Mouse (Mus musculus) lung, postnatal 0 days (tissue): ENCODE measurements around the gene Ptafr. TPM values are rescaled to one million over a fixed set of nuclear protein-coding genes. Genes with fewer than 3 reads are reported as not detected.
A peak's percentile ranks its signal among the peaks of the same experiment; 100 is the strongest.

Source experiments
- ATAC-seq: fragments of 200-750 bp; cut with Nextera tagmentation; 2 replicates; pipeline ENCODE4 v1.8.0; 2017; ENCODE audit warnings: moderate library complexity
- DNase-seq: peaks from one replicate; pipeline ENCODE4 v3.0.0-alpha.2; 2016; ENCODE audit warnings: low spot score
- H3K27ac ChIP-seq: fragments of 300-500 bp; sonication (generic); 2 replicates; pipeline ENCODE4 v1.5.1; 2014; ENCODE audit warnings: antibody characterized with exemption, mild to moderate bottlenecking, low read length, mixed read lengths
- H3K27me3 ChIP-seq: fragments of 300-500 bp; sonication (generic); replicated peaks from 2 replicates; pipeline ENCODE4 v1.6.1; 2014; ENCODE audit warnings: low read length, mixed read lengths; ENCODE audit not compliant: insufficient read depth
- H3K36me3 ChIP-seq: fragments of 300-500 bp; sonication (generic); 2 replicates; pipeline ENCODE4 v1.6.1; 2014; ENCODE audit warnings: low read length, mixed read lengths; ENCODE audit not compliant: insufficient read depth
- H3K4me1 ChIP-seq: fragments of 300-500 bp; sonication (generic); 2 replicates; pipeline ENCODE4 v1.6.1; 2014; ENCODE audit warnings: antibody characterized with exemption, low read depth, low read length, mixed read lengths; ENCODE audit not compliant: insufficient read depth
- H3K4me2 ChIP-seq: fragments of 300-500 bp; sonication (generic); replicated peaks from 2 replicates; pipeline ENCODE4 v1.6.1; 2014; ENCODE audit warnings: low read depth, mild to moderate bottlenecking, low read length, moderate library complexity, mixed read lengths
- H3K4me3 ChIP-seq: fragments of 300-500 bp; sonication (generic); 2 replicates; pipeline ENCODE4 v1.5.1; 2014; ENCODE audit warnings: low read depth, low read length
- H3K9ac ChIP-seq: fragments of 300-500 bp; sonication (generic); replicated peaks from 2 replicates; pipeline ENCODE4 v1.6.1; 2014; ENCODE audit warnings: low read depth, mild to moderate bottlenecking
- H3K9me3 ChIP-seq: fragments of 300-500 bp; sonication (generic); 2 replicates; pipeline ENCODE4 v1.6.1; 2016; ENCODE audit warnings: low read length, mixed read lengths
- CTCF ChIP-seq: IDR thresholded peaks from 2 replicates; pipeline ENCODE4 v1.5.1; 2016; ENCODE audit warnings: antibody characterized with exemption, mild to moderate bottlenecking
- EP300 ChIP-seq: IDR thresholded peaks from 2 replicates; pipeline ENCODE4 v1.6.1; 2016; ENCODE audit warnings: antibody characterized with exemption, mild to moderate bottlenecking, control low read depth
- WGBS: fragments of 180-500 bp; shearing (Covaris S2); extraction: QIAGEN DNeasy Blood & Tissue Kit; methylation state at CpG from one replicate; pipeline ENCODE4 v1.1.7; 2014; 5-methylcytosine and 5-hydroxymethylcytosine counted together
- polyA plus RNA-seq: library from polyadenylated mRNA; unstranded; fragments of >200 nt; fragmentation: Nextera tagmentation; extraction: Ambion mirVana; gene quantifications from 2 replicates; pipeline ENCODE4 v1.2.1, GENCODE M21; 2015

Gene Ptafr
- polyA plus RNA-seq, 1 experiment from 2014 or later = 2.1 TPM

GRCm38 (mm10) chr4:132532981-132533916 lies 30.6 kb upstream of the Ptafr start, which contains the start of gene Atpif1:
Gene Atpif1, minus strand, starts transcription at chr4:132533659.
- Histone ChIP-seq H3K36me3 (no peaks in the 10 kb centered on the region), H3K4me3 (peak within 1 kb of the TSS; percentile 72), H3K27ac (peak within 1 kb of the TSS; percentile 82), H3K9me3 (no peaks in the 10 kb centered on the region), H3K27me3 (no peaks in the 10 kb centered on the region), H3K4me1 (peaks cover 6% of the 10 kb centered on the region; the same call in 1 of the 2 replicates), H3K9ac (peak within 1 kb of the TSS; percentile 65), H3K4me2 (peak within 1 kb of the TSS; percentile 71)
- ATAC-seq (peak; percentile 88), DNase-seq (peak; percentile 98)
- under 1% methylated on average over 61 of the region's 63 CpGs for WGBS
- TF ChIP-seq EP300 = no peak
- peak; percentile 5; the same call in 1 of the 2 replicates for TF ChIP-seq CTCF

- WGBS = under 1% methylated on average over 59 of the region's 60 CpGs
- H3K9me3 ChIP-seq = no peaks in the 10 kb centered on the region
- H3K4me1 ChIP-seq = peaks cover 6% of the 10 kb centered on the region; the same call in 1 of the 2 replicates
- H3K4me3 ChIP-seq = peak within 1 kb of the TSS; percentile 100
- H3K4me2 ChIP-seq = peak within 1 kb of the TSS; percentile 63
- H3K36me3 ChIP-seq = peaks cover 10% of the 10 kb centered on the region; the same call in 1 of the 2 replicates
- DNase-seq = peak; percentile 95
- TF ChIP-seq EP300 = no peak
- no peak for TF ChIP-seq CTCF
- peak within 1 kb of the TSS; percentile 96 for H3K27ac ChIP-seq
- peak; percentile 85 for ATAC-seq
- H3K9ac ChIP-seq = peak within 1 kb of the TSS; percentile 97
- H3K27me3 ChIP-seq = no peaks in the 10 kb centered on the region
Measured at GRCm38 (mm10) chr4:132535406-132536121, 28.3 kb upstream of the Ptafr start, which contains the start of gene Dnajc8. Gene Dnajc8, plus strand, starts transcription at chr4:132535550.

GRCm38 (mm10) chr4:132539481-132539880 lies 24.4 kb upstream of the Ptafr start:
- Histone ChIP-seq H3K9me3 (no peaks in the 10 kb centered on the region), H3K4me2 (no peak overlapping the region), H3K4me1 (no peaks in the 10 kb centered on the region; the same call in 1 of the 2 replicates), H3K36me3 (peaks cover 33% of the 10 kb centered on the region), H3K4me3 (no peak overlapping the region), H3K27me3 (no peaks in the 10 kb centered on the region), H3K9ac (no peak overlapping the region), H3K27ac (no peak overlapping the region)
- WGBS = 91% methylated on average over 5 of the region's 5 CpGs
- TF ChIP-seq EP300 (no peak), CTCF (no peak)
- ATAC-seq (no peak), DNase-seq (no peak)

GRCm38 (mm10) chr4:132541413-132541812 lies 22.5 kb upstream of the Ptafr start:
- no peak overlapping the region for H3K27ac ChIP-seq
- H3K4me3 ChIP-seq = no peak overlapping the region
- WGBS = 77% methylated on average over 4 of the region's 4 CpGs
- peaks cover 36% of the 10 kb centered on the region for H3K36me3 ChIP-seq
- ATAC-seq (no peak), DNase-seq (no peak)
- H3K27me3 ChIP-seq = no peaks in the 10 kb centered on the region
- TF ChIP-seq EP300 = no peak
- TF ChIP-seq CTCF = no peak
- H3K9me3 ChIP-seq = no peaks in the 10 kb centered on the region
- no peak overlapping the region for H3K9ac ChIP-seq
- no peaks in the 10 kb centered on the region for H3K4me1 ChIP-seq
- no peak overlapping the region for H3K4me2 ChIP-seq

GRCm38 (mm10) chr4:132542724-132543123 lies 21.1 kb upstream of the Ptafr start:
- WGBS = 35% methylated on average over 1 of the region's 1 CpGs
- Histone ChIP-seq H3K9ac (no peak overlapping the region), H3K4me3 (no peak overlapping the region), H3K4me2 (no peak overlapping the region), H3K9me3 (no peaks in the 10 kb centered on the region), H3K27ac (no peak overlapping the region), H3K27me3 (no peaks in the 10 kb centered on the region), H3K4me1 (no peaks in the 10 kb centered on the region), H3K36me3 (peaks cover 47% of the 10 kb centered on the region)
- ATAC-seq = no peak
- peak; percentile 16; the same call in 1 of the 2 replicates for TF ChIP-seq CTCF
- no peak for TF ChIP-seq EP300
- DNase-seq = no peak

- WGBS = 23% methylated on average over 8 of the region's 8 CpGs
- Histone ChIP-seq H3K27ac (no peak overlapping the region), H3K36me3 (peaks cover 52% of the 10 kb centered on the region), H3K27me3 (no peaks in the 10 kb centered on the region), H3K9ac (no peak overlapping the region), H3K9me3 (no peaks in the 10 kb centered on the region), H3K4me2 (no peak overlapping the region), H3K4me1 (no peaks in the 10 kb centered on the region), H3K4me3 (no peak overlapping the region)
- ATAC-seq (peak; percentile 73), DNase-seq (peak; percentile 78)
- TF ChIP-seq EP300 (no peak), CTCF (peak; percentile 81)
Measured at GRCm38 (mm10) chr4:132545851-132546250, 18.0 kb upstream of the Ptafr start.
